ENCODE assay signal across 16 mouse cellular contexts in genomic region chr4:40777116-40777515, GRCm38 (mm10). TPM values are rescaled to one million over a fixed set of nuclear protein-coding genes. Genes with fewer than 3 reads are reported as not detected.
A peak's percentile ranks its signal among the peaks of the same experiment; 100 is the strongest.
DNase-seq lines count a peak whose midpoint lies in the region; ATAC-seq and TF ChIP-seq lines count a peak whose summit lies in the region.
"Had no signal": no experiment of that assay in that cellular context is flagged by ENCODE, and none has a peak within 500 bp of the region (broad histone marks: within the 10 kb centered on the region; RNA-seq: fewer than 3 reads in every experiment).

No protein-coding gene starts in this region.

- DNase-seq in lung, embryonic 14.5 days, result peak; percentile 19
- DNase-seq in lung, postnatal 0 days (ENCODE audit: low spot score), result no peak
- no peak for DNase-seq in MEL (ENCODE audit: low read depth, low spot score)
- DNase-seq in adrenal gland, postnatal 10 days, result no peak
- DNase-seq: cerebellum, adult 2 months; gastrocnemius, adult 2 months; kidney, postnatal 25 days; liver, embryonic 13.5 days; right cerebral cortex, postnatal 14 days had no signal

- H3K9me3 ChIP-seq in lung, embryonic 14.5 days (ENCODE audit: low read depth, low read length), result no peaks in the 10 kb centered on the region
- H3K9me3 ChIP-seq in lung, postnatal 0 days (ENCODE audit: low read length), result no peaks in the 10 kb centered on the region
- no peaks in the 10 kb centered on the region for H3K9me3 ChIP-seq in MEL (replicated peaks; ENCODE audit: insufficient read depth, low read length)
- no peaks in the 10 kb centered on the region for H3K9me3 ChIP-seq in liver, embryonic 12.5 days (replicated peaks)
- H3K9me3 ChIP-seq: forebrain, embryonic 12.5 days; hindbrain, embryonic 12.5 days; liver, embryonic 13.5 days had no signal

- no peaks in the 10 kb centered on the region for H3K79me3 ChIP-seq in C2C12 (ENCODE audit: low read depth)

- TF ChIP-seq POLR2A in MEL (IDR thresholded peaks at IDR 0.05; ENCODE audit: control insufficient read depth in 1 of 2, insufficient read depth in 1 of 2, low read depth in 1 of 2, low read length in 2 of 2, poor library complexity in 1 of 2), result no peak

- TF ChIP-seq RAD21 in MEL (IDR thresholded peaks at IDR 0.05; ENCODE audit: low read depth, low read length), result no peak

- no peak overlapping the region for H3K4me3 ChIP-seq in lung, embryonic 14.5 days (ENCODE audit: low read depth, low read length)
- no peak overlapping the region for H3K4me3 ChIP-seq in lung, postnatal 0 days (ENCODE audit: low read depth, low read length)
- H3K4me3 ChIP-seq in C2C12 (ENCODE audit: insufficient read depth, poor library complexity, severe bottlenecking) (no peak overlapping the region), MEL (ENCODE audit: control insufficient read depth in 1 of 2, insufficient read depth in 1 of 2, low read depth in 2 of 2, low read length in 2 of 2) (no peak overlapping the region; a peak in 1 of 4 replicates)
- H3K4me3 ChIP-seq in liver, embryonic 12.5 days, result no peak overlapping the region
- H3K4me3 ChIP-seq: forebrain, embryonic 12.5 days; gastrocnemius, adult 2 months; hindbrain, embryonic 12.5 days; liver, embryonic 13.5 days had no signal

- no peak for ATAC-seq in lung, embryonic 14.5 days (ENCODE audit: insufficient read depth)
- ATAC-seq in lung, postnatal 0 days, result no peak
- peak; percentile 6; the same call in 1 of the 2 replicates for ATAC-seq in granulocyte monocyte progenitor cell, adult 5-6 weeks (replicated peaks; ENCODE audit: poor library complexity, severe bottlenecking)
- no peak for ATAC-seq in liver, embryonic 12.5 days

- no peak overlapping the region for H3ac ChIP-seq in C2C12 (ENCODE audit: control insufficient read depth, insufficient read length, low read depth)

- no peak for TF ChIP-seq EP300 in lung, postnatal 0 days (IDR thresholded peaks at IDR 0.05)
- no peak for TF ChIP-seq EP300 in MEL (IDR thresholded peaks at IDR 0.05; ENCODE audit: low read depth in 1 of 2, low read length in 2 of 2)

- H3K9ac ChIP-seq in lung, embryonic 14.5 days, result no peak overlapping the region
- H3K9ac ChIP-seq in lung, postnatal 0 days (replicated peaks; ENCODE audit: low read depth), result no peak overlapping the region
- H3K9ac ChIP-seq in MEL (ENCODE audit: control insufficient read depth, low read depth, low read length, poor library complexity, severe bottlenecking), result no peak overlapping the region
- no peak overlapping the region for H3K9ac ChIP-seq in liver, embryonic 12.5 days
- H3K9ac ChIP-seq: forebrain, embryonic 12.5 days; hindbrain, embryonic 12.5 days; liver, embryonic 13.5 days had no signal

- WGBS in lung, embryonic 14.5 days, result 34% methylated on average over 2 of the region's 2 CpGs
- 29% methylated on average over 2 of the region's 2 CpGs for WGBS in lung, postnatal 0 days
- WGBS in liver, embryonic 12.5 days (ENCODE audit: insufficient replicate concordance), result 44% methylated on average over 2 of the region's 2 CpGs

- H3K79me2 ChIP-seq in C2C12 (ENCODE audit: control insufficient read depth, insufficient read depth), result no peaks in the 10 kb centered on the region
- H3K79me2 ChIP-seq in MEL (ENCODE audit: control insufficient read depth, insufficient read depth, low read length, poor library complexity), result no peaks in the 10 kb centered on the region

- no peaks in the 10 kb centered on the region for H3K36me3 ChIP-seq in lung, embryonic 14.5 days (ENCODE audit: insufficient read depth)
- no peaks in the 10 kb centered on the region for H3K36me3 ChIP-seq in lung, postnatal 0 days (ENCODE audit: insufficient read depth, low read length)
- H3K36me3 ChIP-seq in C2C12 (ENCODE audit: control insufficient read depth, insufficient read depth) (no peaks in the 10 kb centered on the region), MEL (ENCODE audit: control insufficient read depth in 1 of 2, insufficient read depth in 2 of 2, low read length in 2 of 2) (peaks cover 0 to 35% of the 10 kb centered on the region in 2 experiments; a peak in 2 of 4 replicates)
- H3K36me3 ChIP-seq in liver, embryonic 12.5 days, result no peaks in the 10 kb centered on the region
- H3K36me3 ChIP-seq: forebrain, embryonic 12.5 days; hindbrain, embryonic 12.5 days; liver, embryonic 13.5 days had no signal

- H3K4me1 ChIP-seq in lung, embryonic 14.5 days (ENCODE audit: insufficient read depth), result peaks cover 12% of the 10 kb centered on the region
- peaks cover 3% of the 10 kb centered on the region; the same call in 1 of the 2 replicates for H3K4me1 ChIP-seq in lung, postnatal 0 days (ENCODE audit: insufficient read depth, low read depth, low read length)
- peaks cover 4 to 42% of the 10 kb centered on the region in 2 experiments for H3K4me1 ChIP-seq in MEL (ENCODE audit: control insufficient read depth in 1 of 2, insufficient read depth in 2 of 2, low read length in 2 of 2)
- peaks cover 67% of the 10 kb centered on the region for H3K4me1 ChIP-seq in liver, embryonic 12.5 days

- H3K27me3 ChIP-seq in lung, embryonic 14.5 days (ENCODE audit: insufficient read depth, low read length), result no peaks in the 10 kb centered on the region
- H3K27me3 ChIP-seq in lung, postnatal 0 days (replicated peaks; ENCODE audit: insufficient read depth, low read length), result no peaks in the 10 kb centered on the region
- H3K27me3 ChIP-seq in C2C12 (ENCODE audit: control insufficient read depth, insufficient read depth, insufficient read length), result no peaks in the 10 kb centered on the region
- no peaks in the 10 kb centered on the region for H3K27me3 ChIP-seq in MEL (ENCODE audit: control insufficient read depth in 1 of 2, insufficient read depth in 2 of 2, low read length in 2 of 2)
- no peaks in the 10 kb centered on the region for H3K27me3 ChIP-seq in liver, embryonic 12.5 days (replicated peaks)
- H3K27me3 ChIP-seq: liver, embryonic 13.5 days had no signal

- TF ChIP-seq CTCF in lung, embryonic 14.5 days (IDR thresholded peaks at IDR 0.05; ENCODE audit: low read depth), result no peak
- no peak for TF ChIP-seq CTCF in lung, postnatal 0 days (IDR thresholded peaks at IDR 0.05)
- TF ChIP-seq CTCF in C2C12 (IDR thresholded peaks at IDR 0.05; ENCODE audit: control insufficient read depth, insufficient read depth, insufficient read length), result no peak
- no peak for TF ChIP-seq CTCF in MEL (IDR thresholded peaks at IDR 0.05 in 2 of 3, conservative IDR thresholded peaks at IDR 0.05 in 1 of 3; ENCODE audit: control insufficient read depth in 1 of 3, insufficient read depth in 1 of 3, low read depth in 2 of 3, low read length in 3 of 3, poor library complexity in 1 of 3, severe bottlenecking in 1 of 3)

- H3K27ac ChIP-seq in lung, embryonic 14.5 days (ENCODE audit: low read depth), result no peak overlapping the region
- no peak overlapping the region for H3K27ac ChIP-seq in lung, postnatal 0 days (ENCODE audit: low read length)
- H3K27ac ChIP-seq in MEL (ENCODE audit: control insufficient read depth, low read depth, low read length), result 0 out of 2 replicates have a peak overlapping the region, but pooled peaks have one; percentile 3
- no peak overlapping the region for H3K27ac ChIP-seq in liver, embryonic 12.5 days
- H3K27ac ChIP-seq: forebrain, embryonic 12.5 days; gastrocnemius, adult 2 months; hindbrain, embryonic 12.5 days; liver, embryonic 13.5 days had no signal

- no peak overlapping the region for H3K4me2 ChIP-seq in lung, embryonic 14.5 days
- H3K4me2 ChIP-seq in lung, postnatal 0 days (replicated peaks; ENCODE audit: low read depth, low read length), result no peak overlapping the region
- H3K4me2 ChIP-seq in liver, embryonic 12.5 days, result no peak overlapping the region
- H3K4me2 ChIP-seq: forebrain, embryonic 12.5 days; heart, embryonic 11.5 days; hindbrain, embryonic 12.5 days; liver, embryonic 13.5 days; midbrain, embryonic 11.5 days had no signal

TF ChIP-seq in C2C12, 6 proteins besides CTCF, POLR2A, EP300 and RAD21:
- TF ChIP-seq CEBPB (IDR thresholded peaks at IDR 0.05; ENCODE audit: low read depth) (peak; percentile 65), MYOG (IDR thresholded peaks at IDR 0.05; ENCODE audit: control insufficient read depth, extremely low read depth, insufficient read length) (no peak), MAX (IDR thresholded peaks at IDR 0.05) (no peak), USF1 (IDR thresholded peaks at IDR 0.05; ENCODE audit: low read depth) (no peak), MYOD1 (IDR thresholded peaks at IDR 0.05; ENCODE audit: control insufficient read depth, insufficient read length, low read depth) (peak; percentile 38)

TF ChIP-seq in MEL, 35 proteins besides CTCF, POLR2A, EP300 and RAD21 (continues in another document):
- no peak for TF ChIP-seq MAX (IDR thresholded peaks at IDR 0.05; ENCODE audit: low read length)
- TF ChIP-seq MYB (IDR thresholded peaks at IDR 0.05; ENCODE audit: low read depth, low read length), result no peak
- no peak for TF ChIP-seq JUND (IDR thresholded peaks at IDR 0.05; ENCODE audit: low read depth, low read length)
- no peak for TF ChIP-seq ELF1 (IDR thresholded peaks at IDR 0.05; ENCODE audit: low read depth, low read length)
- TF ChIP-seq MXI1 (IDR thresholded peaks at IDR 0.05; ENCODE audit: low read depth, low read length), result no peak
- no peak for TF ChIP-seq GABPA (IDR thresholded peaks at IDR 0.05; ENCODE audit: low read depth, low read length)

RNA-seq across cellular contexts. Expression of gene Smu1, which starts 19.4 kb away (rescaled TPM):
- 159 and 165 TPM in 2 replicates for polyA plus RNA-seq in lung, embryonic 14.5 days (2014; fragmentation: Nextera tagmentation; extraction: Ambion mirVana)
- polyA plus RNA-seq in lung, postnatal 0 days (2015; fragmentation: Nextera tagmentation; extraction: Ambion mirVana), result 88.4 and 89.0 TPM in 2 replicates
- polyA plus RNA-seq in C2C12 (2012; fragmentation: generic; extraction: Trizol), result 81.4 TPM
- total RNA-seq in MEL (2012; rRNA removed), result 124 TPM in 2 replicates
- 100 to 1,000 TPM in 1 of 2 experiments, not detected in 1; 111 TPM for polyA plus RNA-seq in MEL (2012; ENCODE audit: insufficient read depth in 1 of 2, insufficient read length in 2 of 2, low read depth in 1 of 2, low replicate concordance in 2 of 2, missing spikeins in 1 of 2)
- total RNA-seq in granulocyte monocyte progenitor cell, adult 5-6 weeks (2014; fragmentation: Nextera tagmentation), result 79.7 and 86.6 TPM in 2 replicates
- 136 and 154 TPM in 2 replicates for total RNA-seq in granulocyte monocyte progenitor cell, adult 5-6 weeks (2017)
- 107 and 112 TPM in 2 replicates for polyA plus RNA-seq in liver, embryonic 12.5 days (2016; fragmentation: Nextera tagmentation; extraction: Ambion mirVana)
- total RNA-seq in adrenal gland, postnatal 10 days (2021), result 10 to 100 TPM; 57.2 to 62.3 TPM

RNA-seq across cellular contexts. Expression of gene Dnaja1, which starts 55.2 kb away (rescaled TPM):
- 386 and 393 TPM in 2 replicates for polyA plus RNA-seq in lung, embryonic 14.5 days (2014; fragmentation: Nextera tagmentation; extraction: Ambion mirVana)
- 285 and 314 TPM in 2 replicates for polyA plus RNA-seq in lung, postnatal 0 days (2015; fragmentation: Nextera tagmentation; extraction: Ambion mirVana)
- polyA plus RNA-seq in C2C12 (2012; fragmentation: generic; extraction: Trizol) (106 TPM), MEL (2012; ENCODE audit: insufficient read depth in 1 of 2, insufficient read length in 2 of 2, low read depth in 1 of 2, low replicate concordance in 2 of 2, missing spikeins in 1 of 2) (100 to 1,000 TPM; 355 to 482 TPM)
- total RNA-seq in MEL (2012; rRNA removed), result 108 and 115 TPM in 2 replicates
- 127 and 128 TPM in 2 replicates for total RNA-seq in granulocyte monocyte progenitor cell, adult 5-6 weeks (2014; fragmentation: Nextera tagmentation)
- 338 and 392 TPM in 2 replicates for total RNA-seq in granulocyte monocyte progenitor cell, adult 5-6 weeks (2017)
- polyA plus RNA-seq in liver, embryonic 12.5 days (2016; fragmentation: Nextera tagmentation; extraction: Ambion mirVana), result 245 and 261 TPM in 2 replicates
- total RNA-seq in adrenal gland, postnatal 10 days (2021), result 100 to 1,000 TPM; 199 to 219 TPM
